Mouse (Mus musculus): Measurements from ENCODE around the gene Nup160.

- TF ChIP-seq CTCF (IDR thresholded peaks at IDR 0.05; ENCODE audit: low read depth, low read length) (no peak), POLR2A (IDR thresholded peaks at IDR 0.05; ENCODE audit: insufficient read depth, low read length) (no peak), EP300 (IDR thresholded peaks at IDR 0.05; ENCODE audit: insufficient read depth, low read depth, low read length) (no peak)
These were observed 3.7 kb upstream of the Nup160 start for GRCm38 (mm10) chr2:90673339-90673738.

Measured in ES-Bruce4 (cell line).